Mouse (Mus musculus) MN1 (cell line): ENCODE data around the gene Slc9a7.
A peak's percentile ranks its signal among the peaks of the same experiment; 100 is the strongest.

Source experiments
- DNase-seq: peaks from one replicate; pipeline ENCODE4 v3.0.0-alpha.2; 2016; ENCODE audit warnings: low spot score

The Slc9a7 gene

DNA sequence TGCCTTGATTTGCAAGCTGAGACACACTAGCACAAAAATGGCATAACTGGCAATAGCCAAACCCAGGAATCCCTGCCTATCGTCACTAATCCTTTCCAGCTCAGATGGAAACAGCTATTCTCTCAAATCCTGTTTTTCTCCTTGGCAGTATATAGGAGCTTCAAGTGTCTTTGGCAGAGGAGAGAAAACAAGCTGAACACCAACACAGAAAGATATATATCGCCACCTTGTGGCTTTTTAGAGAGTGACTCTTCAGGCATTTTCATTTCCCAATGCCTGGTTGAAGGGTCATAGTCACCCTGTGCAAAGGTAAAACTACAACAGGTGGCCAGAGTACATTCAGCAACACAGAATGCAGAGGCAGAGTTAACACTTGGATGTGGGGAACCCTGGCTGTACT lies 134.1 kb downstream of the Slc9a7 start:
- DNase-seq: peak; percentile 39

DNA sequence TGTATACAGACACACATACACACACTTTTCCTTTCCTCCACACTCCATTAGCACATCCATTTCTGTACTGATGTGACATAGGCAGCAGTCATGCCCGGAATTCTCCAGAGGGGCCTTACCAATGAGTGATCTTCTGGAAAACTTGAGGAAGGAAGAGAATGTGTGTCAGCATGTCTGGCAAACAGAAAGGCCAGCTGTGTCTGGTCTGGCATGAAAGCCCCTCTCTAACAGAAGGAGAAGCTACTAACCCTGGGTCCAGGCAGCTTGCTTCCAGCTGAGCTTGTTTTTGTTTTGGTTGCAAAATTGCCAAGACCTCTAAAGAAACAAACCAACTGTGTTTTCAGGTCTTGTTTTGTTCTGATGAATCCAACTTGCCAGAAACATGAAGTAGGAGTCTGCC lies 162.1 kb downstream of the Slc9a7 start:
- DNase-seq: no peak

DNA sequence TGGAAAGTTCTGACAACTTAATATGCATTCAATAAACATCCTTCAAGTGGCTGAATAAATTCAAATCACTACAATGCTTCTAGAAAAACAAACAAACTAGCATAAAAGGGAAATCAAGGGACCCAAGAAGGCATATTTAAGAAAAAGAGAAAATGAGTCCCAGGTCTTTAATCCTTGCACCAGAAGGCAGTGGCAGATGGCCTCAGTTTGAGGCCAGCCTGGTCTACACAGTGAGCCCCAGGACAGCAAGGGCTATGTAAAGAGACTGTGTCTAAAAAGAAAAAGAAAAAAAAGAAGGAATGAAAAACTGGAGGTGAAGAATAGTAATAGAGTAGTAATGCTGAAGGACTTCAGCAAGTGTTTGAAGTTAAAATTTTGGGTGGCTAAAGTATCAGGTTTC lies 162.7 kb downstream of the Slc9a7 start:
- no peak for DNase-seq

GRCm38 (mm10) chrX:20125481-20125880 lies 166.1 kb downstream of the Slc9a7 start:
- DNase-seq: no peak

DNA sequence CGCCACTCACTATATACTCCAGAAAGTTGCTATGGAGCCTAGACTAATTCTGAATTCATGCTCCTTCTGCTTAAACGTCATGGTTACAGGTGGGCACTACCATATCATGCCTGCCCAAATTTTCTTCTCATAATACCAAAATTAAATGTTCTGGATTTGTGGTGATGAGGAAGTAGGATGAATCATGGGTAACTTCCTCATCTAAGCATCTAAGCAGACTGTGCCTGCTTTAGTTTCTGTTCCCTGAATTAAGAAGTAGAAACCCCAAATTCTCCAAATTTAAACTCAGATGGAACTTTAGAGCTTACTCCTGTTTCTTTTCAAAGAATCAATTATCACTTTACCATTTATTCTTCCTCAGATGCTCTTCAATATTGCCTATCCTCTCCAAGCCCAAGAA lies 173.9 kb downstream of the Slc9a7 start:
- DNase-seq: no peak

GRCm38 (mm10) chrX:20070196-20070595 lies 221.4 kb downstream of the Slc9a7 start:
- DNase-seq: no peak

- DNase-seq: no peak
Observed at GRCm38 (mm10) chrX:20066636-20067035, 225.0 kb downstream of the Slc9a7 start.

GRCm38 (mm10) chrX:20061764-20062480 lies 229.7 kb downstream of the Slc9a7 start:
- peak; percentile 64 for DNase-seq

DNA sequence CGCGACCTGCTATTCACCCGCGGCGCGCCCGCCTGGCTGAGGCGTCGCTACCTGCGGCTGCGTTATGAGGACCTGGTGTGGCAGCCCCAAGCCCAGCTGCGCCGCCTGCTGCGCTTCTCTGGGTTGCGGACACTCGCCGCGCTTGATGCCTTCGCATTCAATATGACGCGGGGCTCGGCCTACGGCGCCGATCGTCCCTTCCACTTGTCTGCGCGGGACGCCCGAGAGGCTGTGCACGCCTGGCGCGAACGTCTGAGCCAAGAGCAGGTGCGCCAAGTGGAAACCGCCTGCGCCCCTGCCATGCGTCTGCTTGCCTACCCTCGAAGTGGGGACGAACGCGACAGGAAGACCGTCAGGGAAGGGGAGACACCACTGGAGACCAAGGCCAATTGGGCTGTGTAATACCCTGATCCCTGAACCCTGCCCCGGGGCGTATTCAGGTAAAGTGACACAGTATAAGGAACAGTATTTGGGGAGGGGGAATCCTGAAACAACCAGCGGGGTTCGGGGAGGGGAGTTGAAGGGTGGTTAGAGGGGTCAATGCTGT lies 230.8 kb downstream of the Slc9a7 start:
- no peak for DNase-seq

GRCm38 (mm10) chrX:20060096-20060768 lies 231.4 kb downstream of the Slc9a7 start:
- peak; percentile 7 for DNase-seq

DNA sequence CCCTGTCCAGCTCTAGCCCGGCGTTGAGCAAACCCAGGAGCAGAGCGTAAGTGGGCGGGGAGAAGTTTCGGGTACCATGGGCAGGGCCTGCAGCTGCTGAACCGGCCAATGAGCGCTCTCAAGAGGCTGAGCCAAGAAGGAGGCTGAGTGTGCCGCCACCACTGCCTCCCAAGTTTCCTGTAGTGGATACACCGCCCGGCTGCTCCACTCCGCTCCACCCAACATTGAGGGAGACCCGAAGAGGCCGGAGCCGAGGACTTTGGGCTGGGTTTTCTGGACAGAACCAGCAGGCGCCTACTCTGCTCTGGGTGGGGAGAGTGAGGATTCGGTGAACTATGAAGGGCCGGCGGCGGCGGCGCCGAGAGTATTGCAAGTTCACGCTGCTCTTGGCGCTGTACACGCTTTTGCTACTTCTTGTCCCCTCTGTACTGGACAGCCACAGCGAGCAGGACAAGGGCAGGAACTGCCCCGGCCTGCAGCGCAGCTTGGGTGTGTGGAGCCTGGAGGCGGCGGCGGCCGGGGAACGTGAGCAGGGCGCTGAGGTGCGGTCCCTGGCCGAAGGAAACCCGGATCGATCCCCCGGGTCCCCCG lies 232.1 kb downstream of the Slc9a7 start, which contains the start of gene Chst7:
Chst7 (plus strand) TSS at position 180 of the 591 bp plus-strand sequence.
- DNase-seq: peak; percentile 56
